Mouse (Mus musculus): ENCODE measurements around the gene Msx2.

Gene Msx2

DNA sequence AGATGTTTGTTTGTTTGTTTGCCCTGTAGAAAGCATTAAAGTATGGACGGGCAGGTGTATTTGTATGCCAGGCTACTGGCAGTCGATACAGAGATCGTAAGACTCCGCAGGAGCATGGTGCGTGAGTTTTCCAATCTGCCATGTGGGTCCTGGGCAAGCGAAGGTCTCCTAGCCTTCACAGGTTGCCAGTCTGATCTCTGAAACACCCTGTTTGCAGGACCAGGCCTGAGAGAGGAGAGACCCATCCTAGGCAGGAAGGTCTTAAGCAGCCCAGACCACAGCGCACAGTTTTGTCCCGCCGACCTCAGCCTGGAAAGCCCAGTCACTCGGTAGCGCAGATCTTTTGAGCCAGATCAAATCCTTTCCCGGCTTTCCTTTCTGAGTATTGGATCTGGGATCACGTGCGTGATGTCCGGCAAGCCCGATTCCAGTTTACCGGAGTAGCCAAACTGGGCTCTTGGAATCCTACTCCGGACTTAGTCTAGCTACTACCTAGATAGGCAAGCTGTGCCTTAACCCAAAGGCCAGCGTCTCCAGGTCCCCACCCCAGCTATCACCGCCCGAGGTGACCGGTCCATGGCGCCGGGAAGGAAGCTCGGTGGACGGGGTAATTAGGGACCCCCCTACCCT, 7.6 kb downstream of the Msx2 start:
- in situ Hi-C loops (cut with MboI, MseI): no loop called here

DNA sequence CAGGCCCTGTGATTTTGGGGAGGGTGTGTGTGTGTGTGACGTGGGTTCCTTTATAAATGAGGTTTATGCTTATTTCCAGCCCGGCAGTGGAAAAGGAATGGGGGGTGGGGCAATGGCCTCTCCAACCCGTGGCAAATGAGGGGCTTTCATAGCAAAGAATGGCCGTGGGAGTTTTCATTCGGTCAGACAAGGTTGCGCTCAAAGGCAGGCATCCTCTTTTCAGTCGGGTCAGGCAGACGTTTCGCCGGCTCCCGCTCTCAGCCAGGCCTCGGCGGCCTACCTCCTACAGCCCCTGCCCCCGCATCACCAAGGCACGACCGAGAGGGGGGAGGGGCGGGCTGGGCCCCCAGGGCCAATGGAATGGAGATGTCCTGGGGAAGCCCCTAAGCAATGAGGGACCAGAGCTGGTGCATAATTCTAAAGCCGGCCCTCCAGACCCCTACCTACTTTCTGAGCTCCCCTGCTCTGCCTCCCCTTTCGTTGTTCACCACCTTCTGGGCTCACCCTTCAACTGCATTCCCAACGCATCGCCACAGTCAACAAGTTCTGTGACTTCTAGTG, 8.4 kb downstream of the Msx2 start:
- in situ Hi-C loops (cut with MboI, MseI): no loop called here

DNA sequence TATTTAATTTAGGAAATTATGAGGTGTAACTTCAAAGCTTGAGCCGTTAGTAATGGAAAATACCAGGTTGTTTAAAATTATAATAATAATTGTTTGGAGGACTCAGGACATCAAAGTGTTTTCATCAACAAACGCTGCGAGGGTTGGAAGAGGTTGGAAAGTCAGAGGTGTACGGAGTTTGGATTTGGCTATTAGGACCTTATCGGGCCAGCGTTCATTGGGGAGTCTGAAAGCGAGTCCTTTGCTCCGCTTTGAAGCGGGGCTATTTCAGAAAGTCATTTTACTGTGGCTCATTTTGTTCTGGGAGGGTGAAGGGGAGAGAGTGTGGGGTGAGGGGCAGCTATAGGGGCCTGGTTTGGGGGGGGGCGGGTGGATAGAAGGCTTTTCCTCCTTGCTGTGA, 8.9 kb downstream of the Msx2 start:
- in situ Hi-C loops (cut with MboI, MseI): no loop called here

DNA sequence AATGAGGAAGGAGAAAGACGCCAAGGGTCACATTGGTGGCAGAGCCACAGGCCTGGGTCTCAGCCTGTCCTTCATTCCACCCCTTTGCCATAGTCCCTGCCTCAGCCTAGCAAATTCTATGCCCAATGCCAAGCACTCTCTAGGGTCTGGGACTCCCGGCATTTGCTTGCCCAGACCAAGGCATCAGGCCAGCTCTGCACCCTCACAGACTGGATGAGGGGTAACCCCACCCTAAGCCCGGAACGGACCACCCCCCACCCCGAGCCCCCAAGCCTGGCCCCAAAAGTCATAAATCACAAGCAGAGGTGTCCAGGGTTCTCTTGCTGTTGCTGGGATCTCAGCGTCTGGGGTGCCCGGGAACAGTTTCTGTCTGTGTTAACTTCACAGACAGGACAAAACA, 9.8 kb downstream of the Msx2 start:
- in situ Hi-C loops (cut with MboI, MseI): no loop called here

DNA sequence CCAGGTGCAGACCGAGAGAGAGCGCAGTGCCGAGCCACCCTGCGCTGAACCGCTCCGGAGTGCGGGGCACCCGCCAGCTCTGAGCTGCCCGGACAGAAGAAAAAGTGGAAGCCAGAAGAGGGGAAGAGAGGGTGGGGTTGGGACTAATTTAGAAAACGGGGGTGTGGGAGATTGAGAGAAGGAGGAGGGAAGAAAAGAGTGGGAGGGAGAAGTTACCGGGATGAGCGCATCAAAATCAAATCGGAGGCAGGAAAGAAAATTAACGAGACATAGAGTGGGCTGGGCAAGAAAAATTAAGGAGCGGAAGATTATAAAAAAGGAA, 10.3 kb downstream of the Msx2 start:
- in situ Hi-C loops (cut with MboI, MseI): no loop called here

DNA sequence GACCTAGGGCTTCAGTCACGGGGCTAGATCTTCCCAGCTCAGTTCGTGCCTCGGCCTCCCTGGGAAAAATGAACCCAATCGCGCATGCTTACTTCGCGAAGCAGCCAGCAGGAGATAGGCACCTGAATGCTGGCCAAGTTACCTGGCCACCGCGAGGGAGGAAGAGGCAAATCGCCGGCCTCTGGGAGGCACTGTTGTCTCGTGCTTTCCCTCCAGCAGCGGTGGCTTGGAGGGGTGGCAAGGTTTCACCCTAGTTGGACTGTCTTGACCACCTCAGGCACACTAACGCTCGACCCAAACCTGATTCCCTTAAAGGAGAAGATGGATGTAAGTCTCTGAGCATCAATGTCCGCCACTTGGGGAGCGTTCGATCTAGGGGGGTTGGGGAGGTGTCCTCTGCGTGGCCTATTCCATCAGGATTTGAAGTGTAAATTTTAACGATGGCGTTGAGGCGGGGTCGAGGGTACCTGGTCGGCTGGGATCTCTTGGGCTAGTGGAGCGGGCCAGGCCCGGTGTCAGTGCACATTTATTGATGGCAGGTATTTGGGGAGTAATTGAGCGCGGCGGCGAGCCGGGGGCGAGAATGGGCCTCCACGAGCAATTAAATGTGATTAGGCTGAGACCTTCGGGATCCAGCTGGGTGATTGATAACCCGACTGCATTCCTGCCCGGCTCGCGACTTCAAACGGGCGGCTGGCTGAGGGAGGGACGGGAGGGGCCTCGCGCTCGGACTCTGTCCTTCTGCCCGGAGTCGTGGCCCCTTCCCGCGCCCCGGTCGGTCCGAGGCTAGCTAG, 10.8 kb downstream of the Msx2 start:
- in situ Hi-C loops (cut with MboI, MseI): no loop called here

DNA sequence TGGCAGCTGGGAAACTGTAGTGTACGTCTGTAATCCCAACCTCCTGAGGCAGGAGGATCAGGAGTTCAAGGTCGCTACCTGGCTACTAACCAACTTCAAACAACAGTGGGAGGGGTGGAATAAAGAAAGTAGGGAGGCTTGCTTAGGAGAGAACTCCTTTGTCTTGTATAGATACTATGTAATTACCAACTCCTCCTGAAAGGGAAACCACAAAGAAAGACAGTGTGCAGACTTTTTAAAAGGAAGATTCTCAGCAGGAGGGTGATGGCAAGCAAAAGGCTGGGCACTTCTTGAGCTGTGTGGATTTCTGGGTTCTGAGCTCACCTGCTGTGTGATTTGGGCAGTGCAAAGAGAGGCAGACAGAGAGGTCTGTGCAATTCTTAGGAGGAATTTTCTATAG, 11.5 kb downstream of the Msx2 start:
- in situ Hi-C loops (cut with MboI, MseI): no loop called here

DNA sequence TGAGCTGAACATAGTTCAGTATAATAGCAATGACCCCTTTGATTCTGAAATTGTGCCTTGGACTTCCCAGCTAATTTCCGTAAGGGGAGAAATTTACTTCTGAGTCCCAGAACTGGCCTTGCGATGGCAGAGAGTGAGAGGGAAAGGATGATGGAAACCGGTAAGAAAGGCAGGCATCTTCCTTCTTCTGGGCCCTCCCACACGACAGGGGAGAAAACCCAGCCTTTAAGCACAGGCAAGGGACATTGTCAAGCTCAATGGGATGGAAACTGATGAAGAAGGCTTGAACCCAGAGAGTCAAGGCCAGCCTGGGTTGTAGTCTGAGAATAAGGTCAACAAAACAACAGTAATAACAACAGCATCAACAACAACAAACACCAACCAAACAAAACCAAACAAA, 14.1 kb downstream of the Msx2 start:
- in situ Hi-C loops (cut with MboI, MseI): no loop called here

DNA sequence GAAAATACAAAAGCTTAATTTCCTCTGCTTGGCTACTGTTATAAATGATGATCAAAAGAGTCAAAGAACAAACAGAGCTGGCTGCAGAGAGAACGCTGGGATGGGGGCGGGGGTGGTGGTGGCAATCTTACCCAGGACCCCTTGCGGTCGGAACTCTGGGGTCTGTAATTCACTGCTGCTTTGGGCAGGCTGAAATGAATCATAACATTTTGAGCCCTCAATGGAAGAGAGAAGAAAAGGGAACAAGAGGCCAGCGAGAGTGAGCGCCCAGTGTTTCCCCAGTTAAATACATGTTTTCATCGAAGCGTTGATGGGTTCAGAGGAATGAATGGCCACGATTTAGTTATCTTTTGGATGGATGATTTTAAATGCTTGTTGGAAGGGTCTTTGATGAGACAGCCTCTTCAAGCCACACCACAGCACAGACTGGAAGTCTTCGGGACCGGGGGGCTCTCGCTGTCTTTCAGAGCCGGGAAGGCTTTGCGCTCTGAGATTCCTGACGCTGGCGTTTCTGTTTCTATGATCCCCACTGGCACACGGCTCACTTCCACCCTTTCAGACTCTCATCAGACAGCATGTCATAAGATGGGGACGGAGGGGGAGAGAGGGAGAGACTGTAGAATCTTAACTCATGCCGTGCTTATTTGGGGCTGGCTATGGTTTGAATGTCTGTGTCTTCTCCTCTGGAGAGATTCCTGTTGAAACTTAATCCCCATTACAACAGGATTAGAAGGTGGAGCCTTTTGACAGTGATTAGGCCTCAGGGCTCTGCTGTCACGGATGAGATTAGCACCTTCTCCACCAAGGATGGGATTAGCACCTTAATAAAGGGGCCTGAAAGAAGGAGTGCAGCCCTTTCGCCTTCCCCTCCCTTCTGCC, 17.8 kb downstream of the Msx2 start:
- in situ Hi-C loops (cut with MboI, MseI): no loop called here

DNA sequence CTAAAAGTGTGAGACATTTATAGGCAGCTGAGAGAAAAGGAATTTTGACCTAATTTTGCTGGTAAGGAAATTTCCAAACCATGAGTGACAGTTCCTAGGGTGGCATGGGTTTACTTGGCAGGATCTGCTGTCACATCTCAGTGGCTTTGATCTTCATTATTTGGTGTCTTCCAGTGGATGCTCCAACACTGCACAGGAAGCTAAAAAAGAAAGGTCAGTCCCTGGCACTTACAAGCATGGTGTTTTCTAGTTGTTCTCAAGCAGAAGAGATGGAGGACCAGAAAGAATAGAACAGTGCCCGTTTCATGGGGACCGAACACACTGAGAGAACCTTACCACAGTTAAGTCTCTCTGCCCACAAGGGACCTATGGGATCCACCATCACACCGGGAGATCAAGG, 18.9 kb downstream of the Msx2 start:
- in situ Hi-C loops (cut with MboI, MseI): no loop called here

DNA sequence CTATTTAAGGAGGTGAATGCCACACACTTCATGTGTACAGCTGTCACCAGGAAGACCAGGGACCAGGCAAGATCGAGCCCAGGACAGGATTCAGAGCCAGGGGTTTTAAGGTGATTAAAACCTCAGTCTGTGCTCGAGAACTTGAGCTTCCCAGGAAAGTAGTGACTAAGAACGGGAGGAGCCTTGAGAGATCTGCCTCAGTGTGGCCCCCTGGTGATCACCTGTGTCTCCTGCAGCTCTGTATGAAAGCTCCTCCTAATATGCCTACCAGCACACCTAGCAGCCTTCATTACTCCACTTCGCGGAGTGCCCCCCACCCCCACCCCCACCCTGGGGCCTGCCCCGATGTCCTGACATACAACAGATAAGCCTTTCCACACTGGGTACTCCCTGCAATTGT, 25.3 kb downstream of the Msx2 start:
- in situ Hi-C loops (cut with MboI, MseI): no loop called here

DNA sequence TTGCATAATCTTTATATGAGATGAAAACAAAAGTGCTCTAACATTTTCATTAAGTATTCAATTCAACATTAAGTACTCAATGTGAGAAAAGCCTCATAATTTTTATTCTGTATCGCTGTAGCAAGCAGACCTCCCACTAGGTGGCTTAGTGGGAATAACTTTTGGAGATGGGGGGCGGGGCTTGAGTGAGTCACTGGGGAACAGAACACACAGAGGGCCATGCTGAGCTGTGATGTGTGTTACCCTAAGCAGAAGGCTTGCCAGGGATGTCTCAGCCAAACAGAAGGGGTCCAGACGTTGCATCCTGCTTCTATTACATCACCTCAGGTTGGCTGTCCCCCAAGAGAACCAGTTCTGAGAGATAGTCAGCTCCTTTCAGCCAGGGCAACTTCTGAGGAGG, 29.3 kb downstream of the Msx2 start:
- in situ Hi-C loops (cut with MboI, MseI): no loop called here

DNA sequence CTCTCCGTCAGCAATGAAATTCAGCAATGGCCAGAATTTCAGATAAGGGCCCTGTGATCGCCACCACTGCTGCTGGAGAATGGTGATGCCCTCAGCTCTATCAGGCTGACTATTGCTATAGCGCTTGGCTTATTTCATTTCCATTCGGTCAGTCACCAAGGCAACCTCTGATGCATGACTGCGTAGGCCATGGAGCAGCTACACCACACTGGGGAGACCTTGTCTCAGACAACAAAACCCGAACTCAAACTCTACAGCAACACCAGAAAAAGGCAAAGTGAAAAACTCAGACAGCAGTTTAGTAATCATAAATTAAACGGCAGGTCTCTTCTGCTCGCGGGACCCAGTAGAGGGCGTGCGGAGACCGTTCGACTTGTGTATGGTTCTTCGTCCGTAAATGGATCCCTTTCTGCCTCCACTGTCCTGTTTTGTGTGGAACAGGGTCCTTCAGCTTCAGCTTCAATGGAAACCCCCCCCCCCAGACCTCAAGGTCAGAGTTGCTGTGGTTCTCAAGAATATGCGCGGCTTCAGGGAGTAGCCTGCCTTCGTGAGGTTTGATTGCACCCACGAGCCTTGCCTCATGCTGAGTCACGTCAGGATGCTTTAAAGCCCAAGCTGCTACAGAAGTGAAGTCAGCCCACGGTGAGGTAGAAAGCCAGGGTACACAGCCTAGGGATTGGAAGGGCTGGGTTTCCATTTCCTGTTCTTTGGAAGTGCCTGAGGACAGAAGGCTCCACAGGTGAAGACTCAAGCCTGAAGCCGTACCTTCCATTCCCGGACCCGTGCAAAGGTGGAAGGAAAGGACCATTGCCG, 30.5 kb downstream of the Msx2 start:
- in situ Hi-C loops (cut with MboI, MseI): no loop called here

DNA sequence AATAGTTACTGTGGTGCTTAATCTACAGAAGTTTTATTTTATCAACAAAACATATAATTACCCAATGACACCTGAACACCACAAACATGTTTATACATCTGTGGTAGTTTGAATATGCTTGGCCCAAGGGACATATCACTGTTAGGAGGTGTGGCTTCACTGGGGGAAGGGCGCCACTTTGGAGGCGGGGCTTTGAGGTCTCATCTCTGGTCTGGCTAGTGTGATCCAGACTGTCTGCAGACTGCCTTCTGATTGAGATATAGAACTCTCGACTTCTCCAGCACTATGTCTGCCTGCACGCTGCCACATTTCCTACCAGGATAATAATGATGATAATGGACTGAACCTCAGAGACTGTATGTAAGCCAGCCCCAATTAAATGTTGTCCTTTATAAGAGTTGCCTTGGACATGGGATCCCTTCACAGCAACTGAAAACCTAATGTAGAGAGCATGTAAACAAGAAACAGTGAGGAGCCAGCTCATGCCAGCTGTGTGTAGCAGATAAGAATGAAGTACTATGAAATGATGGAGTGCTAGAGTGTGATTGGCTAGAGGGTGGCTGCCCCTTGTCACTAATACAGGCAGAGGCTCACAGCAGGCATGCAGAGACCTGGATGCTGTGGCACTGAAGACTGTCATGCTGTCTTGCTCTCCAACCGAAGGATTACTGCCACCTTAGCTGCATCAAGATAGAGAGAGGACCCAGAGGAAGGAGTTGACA, 31.4 kb downstream of the Msx2 start:
- in situ Hi-C loops (cut with MboI, MseI): no loop called here

DNA sequence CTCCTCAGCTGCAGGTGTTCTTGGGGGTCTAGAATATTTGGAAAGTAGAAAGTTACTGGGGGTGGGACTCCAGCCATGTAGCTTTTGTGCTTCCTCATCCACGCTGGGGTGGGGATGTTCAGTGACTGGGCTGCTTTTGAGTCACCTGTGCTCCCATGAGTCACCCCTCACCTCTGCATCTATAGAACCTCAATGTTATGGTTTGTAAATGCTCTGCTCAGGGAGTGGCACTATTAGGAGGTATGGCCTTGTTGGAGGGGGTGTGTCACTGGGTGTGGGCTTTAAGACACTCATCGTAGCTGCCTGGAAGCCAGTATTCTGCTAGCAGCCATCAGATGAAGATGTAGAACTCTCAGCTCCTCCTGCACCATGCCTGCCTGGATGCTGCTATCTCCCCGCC, 32.9 kb downstream of the Msx2 start:
- in situ Hi-C loops (cut with MboI, MseI): no loop called here

DNA sequence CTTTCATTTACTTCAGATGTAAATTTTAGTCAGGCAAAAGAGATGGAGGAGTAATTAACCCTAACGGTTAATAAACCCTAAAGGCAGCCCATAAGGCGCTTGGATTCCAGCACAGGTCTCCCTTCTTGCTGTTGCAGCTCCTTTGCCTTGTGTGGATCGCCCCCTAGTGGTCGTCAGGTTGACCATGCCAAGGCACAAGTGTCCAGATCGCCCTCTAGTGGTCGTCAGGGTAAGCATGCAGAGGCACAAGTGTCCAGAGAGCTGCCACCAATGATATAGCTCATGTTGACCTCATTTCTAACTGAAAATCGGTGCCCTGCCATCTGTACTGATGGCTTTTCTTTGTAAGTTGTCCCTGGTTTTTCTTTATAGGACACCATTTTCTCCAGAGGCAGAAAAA, 46.4 kb downstream of the Msx2 start:
- in situ Hi-C loops (cut with MboI, MseI): no loop called here

DNA sequence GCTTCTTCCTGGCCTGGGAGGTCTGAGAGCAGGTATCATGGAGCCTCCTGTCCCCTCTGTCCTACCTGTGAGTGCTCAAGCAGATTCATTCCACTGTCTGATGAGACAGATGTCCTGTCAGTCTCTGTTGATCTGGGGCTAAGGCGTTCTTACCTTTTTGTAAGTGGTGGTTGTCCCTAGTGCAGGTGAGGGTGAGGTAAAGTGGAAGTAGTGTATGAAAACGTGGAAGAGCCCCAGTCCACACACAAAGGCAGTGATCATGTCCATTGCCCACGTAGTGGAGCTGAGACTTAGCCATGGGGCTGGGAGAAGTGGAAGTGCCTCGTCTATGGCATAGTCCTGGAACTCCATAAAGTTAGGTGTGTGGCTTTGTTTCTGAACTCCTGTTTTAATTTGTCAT, 51.7 kb downstream of the Msx2 start:
- in situ Hi-C loops (cut with MboI, MseI): no loop called here

DNA sequence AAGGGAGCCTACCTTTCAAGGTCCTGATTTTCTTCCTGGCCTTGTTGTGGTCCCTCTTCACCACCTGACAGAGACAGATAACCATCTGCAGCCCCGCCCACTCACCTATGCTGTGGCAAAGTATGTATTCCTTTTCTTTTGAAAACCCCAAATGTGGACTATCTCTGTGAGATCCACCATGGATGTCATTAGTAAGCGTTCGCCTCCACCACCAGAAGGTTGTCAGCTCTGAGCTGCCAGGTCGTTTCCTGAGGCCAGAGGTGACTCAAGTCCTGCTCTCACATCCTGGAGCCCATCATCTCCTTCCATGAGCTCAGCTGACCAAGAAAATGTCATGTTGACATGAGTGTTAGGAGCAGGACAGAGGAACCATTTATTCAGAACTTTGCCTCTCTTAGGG, 52.1 kb downstream of the Msx2 start:
- in situ Hi-C loops (cut with MboI, MseI): no loop called here

DNA sequence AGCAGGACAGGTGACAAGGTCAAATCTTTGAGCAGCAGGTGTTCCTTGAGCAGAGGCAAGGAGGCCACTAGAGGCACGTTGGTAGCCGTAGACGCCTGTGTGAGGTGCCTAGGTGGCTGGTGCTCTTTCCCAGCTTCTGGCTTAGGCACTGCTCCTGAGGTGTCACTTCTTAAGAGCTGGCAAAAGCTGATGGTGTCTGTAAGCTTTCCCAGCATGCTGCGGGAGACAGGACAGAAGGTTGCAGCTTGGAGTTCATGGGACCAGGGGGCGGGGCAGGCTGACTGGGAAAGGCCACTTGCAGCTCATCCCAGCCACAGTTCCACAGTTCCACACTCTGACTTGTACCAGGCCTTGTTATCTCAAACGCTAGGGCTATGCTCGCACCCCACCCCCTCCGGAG, 53.2 kb downstream of the Msx2 start:
- in situ Hi-C loops (cut with MboI, MseI): no loop called here

DNA sequence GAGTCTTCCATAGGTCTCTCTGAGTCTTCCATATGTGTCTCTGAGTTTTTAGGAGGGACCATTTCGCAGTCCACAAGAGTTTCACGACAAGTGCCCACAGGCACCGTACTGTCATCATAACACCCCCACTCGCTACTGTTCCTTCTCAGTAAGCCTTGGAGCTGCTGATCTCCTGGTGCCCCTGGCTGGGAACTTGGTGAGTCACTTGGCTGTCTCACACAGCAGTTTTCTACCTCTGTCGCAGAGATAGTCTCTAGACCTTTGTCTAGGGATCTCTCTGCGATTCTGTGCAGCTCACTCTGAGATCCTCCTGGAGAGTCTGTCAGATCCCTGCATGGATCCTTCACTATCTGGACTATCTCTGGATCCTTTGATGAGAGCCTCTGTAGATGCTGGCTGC, 55.2 kb downstream of the Msx2 start:
- in situ Hi-C loops (cut with MboI, MseI): no loop called here
